ENCODE assay signal across 28 mouse cellular contexts in the genomic region with DNA sequence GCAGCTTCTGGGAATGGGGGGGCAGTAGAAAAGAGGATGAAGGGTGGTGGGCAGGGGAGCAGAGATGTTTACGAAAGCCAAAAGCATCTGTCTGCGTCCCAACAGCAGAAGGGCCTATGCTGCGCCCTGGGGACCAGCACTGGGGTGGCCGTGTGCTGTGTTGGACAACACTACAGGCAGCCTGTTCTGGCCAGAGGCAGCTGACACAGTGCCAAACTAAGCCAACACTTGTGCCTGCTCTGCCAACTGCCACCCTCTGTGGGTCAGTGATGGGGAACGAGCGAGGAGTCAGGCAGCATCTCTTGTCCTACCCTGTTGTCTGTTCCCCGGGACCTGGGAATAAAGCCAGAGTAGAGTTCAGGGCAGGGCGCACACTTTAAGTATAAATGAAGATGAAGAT.
DNase-seq lines count a peak whose midpoint lies in the region; ATAC-seq lines count a peak whose summit lies in the region.
"Had no signal": no experiment of that assay in that cellular context is flagged by ENCODE, and none has a peak within 500 bp of the region (broad histone marks: within the 10 kb centered on the region; RNA-seq: fewer than 3 reads in every experiment).

No protein-coding gene starts in this region.

- peak; percentile 32; the same call in 1 of the 2 replicates for ATAC-seq in hindbrain, embryonic 15.5 days (ENCODE audit: low FRiP score, low read depth)
- ATAC-seq in hindbrain, embryonic 11.5 days (ENCODE audit: low FRiP score), result no peak
- ATAC-seq in midbrain, embryonic 13.5 days, result peak; percentile 47; the same call in 1 of the 2 replicates
- ATAC-seq in midbrain, embryonic 14.5 days (ENCODE audit: low FRiP score, low TSS enrichment), result no peak
- ATAC-seq: CD4-positive, CD25-positive, alpha-beta regulatory T cell, adult 4 months; liver, postnatal 0 days; lung, postnatal 0 days had no signal

- no peaks in the 10 kb centered on the region for H3K9me3 ChIP-seq in hindbrain, embryonic 15.5 days
- H3K9me3 ChIP-seq in hindbrain, embryonic 11.5 days (ENCODE audit: control insufficient read depth, low read length), result no peaks in the 10 kb centered on the region
- H3K9me3 ChIP-seq in midbrain, embryonic 13.5 days, result no peaks in the 10 kb centered on the region
- no peaks in the 10 kb centered on the region for H3K9me3 ChIP-seq in midbrain, embryonic 14.5 days (ENCODE audit: control insufficient read depth, low read length)
- H3K9me3 ChIP-seq: embryonic facial prominence, embryonic 13.5 days; forebrain, embryonic 13.5 days; heart, embryonic 13.5 days; kidney, embryonic 15.5 days; limb, embryonic 12.5 days; neural tube, embryonic 12.5 days; stomach, embryonic 15.5 days had no signal

- H3K27me3 ChIP-seq in hindbrain, embryonic 15.5 days, result peaks cover 5% of the 10 kb centered on the region; the same call in 1 of the 2 replicates
- no peaks in the 10 kb centered on the region for H3K27me3 ChIP-seq in hindbrain, embryonic 11.5 days (ENCODE audit: control insufficient read depth, insufficient read depth, low read length)
- H3K27me3 ChIP-seq in midbrain, embryonic 13.5 days, result no peaks in the 10 kb centered on the region
- no peaks in the 10 kb centered on the region for H3K27me3 ChIP-seq in midbrain, embryonic 14.5 days (ENCODE audit: control insufficient read depth, insufficient read depth, low read length)
- H3K27me3 ChIP-seq: forebrain, embryonic 13.5 days; neural tube, embryonic 12.5 days; stomach, embryonic 15.5 days had no signal

- 0 out of 2 replicates have a peak, but pooled peaks cover 3% of the 10 kb centered on the region for H3K4me1 ChIP-seq in hindbrain, embryonic 15.5 days (replicated peaks)
- no peaks in the 10 kb centered on the region for H3K4me1 ChIP-seq in hindbrain, embryonic 11.5 days (replicated peaks; ENCODE audit: control insufficient read depth, insufficient read depth, low read length)
- 0 out of 2 replicates have a peak, but pooled peaks cover 2% of the 10 kb centered on the region for H3K4me1 ChIP-seq in midbrain, embryonic 13.5 days (replicated peaks)
- no peaks in the 10 kb centered on the region for H3K4me1 ChIP-seq in midbrain, embryonic 14.5 days (ENCODE audit: control insufficient read depth, insufficient read depth, low read length)
- H3K4me1 ChIP-seq: embryonic facial prominence, embryonic 13.5 days; heart, embryonic 13.5 days; kidney, embryonic 15.5 days; limb, embryonic 12.5 days; neural tube, embryonic 12.5 days; stomach, embryonic 15.5 days had no signal

- 73% methylated on average over 8 of the region's 8 CpGs for WGBS in hindbrain, embryonic 15.5 days
- 95% methylated on average over 8 of the region's 8 CpGs for WGBS in hindbrain, embryonic 11.5 days
- WGBS in midbrain, embryonic 13.5 days, result 91% methylated on average over 8 of the region's 8 CpGs
- 89% methylated on average over 8 of the region's 8 CpGs for WGBS in midbrain, embryonic 14.5 days

- DNase-seq in cerebellum, adult 18-20 months, result peak; percentile 26 to 32
- DNase-seq in cerebellum, adult 11 months, result no peak
- DNase-seq in hindbrain, embryonic 11.5 days (ENCODE audit: low spot score), result no peak
- no peak for DNase-seq in midbrain, embryonic 14.5 days
- DNase-seq in brain, adult 2 months (ENCODE audit: low read depth, low spot score), result peak; percentile 72
- DNase-seq in adrenal gland, adult 18-20 months (ENCODE audit: low spot score in 2 of 2), result no peak
- DNase-seq: adrenal gland, postnatal 36 days; embryo, embryonic 11 days; gastrocnemius, postnatal 25 days; heart, adult 2 months; heart, postnatal 14 days; kidney, adult 11 months; kidney, postnatal 36 days; liver, postnatal 0 days; thymus, postnatal 36 days had no signal

- no peak overlapping the region for H3K4me2 ChIP-seq in hindbrain, embryonic 15.5 days
- no peak overlapping the region for H3K4me2 ChIP-seq in hindbrain, embryonic 11.5 days (replicated peaks; ENCODE audit: low read depth, low read length)
- no peak overlapping the region for H3K4me2 ChIP-seq in midbrain, embryonic 13.5 days (replicated peaks)
- no peak overlapping the region for H3K4me2 ChIP-seq in midbrain, embryonic 14.5 days (ENCODE audit: low read length)
- H3K4me2 ChIP-seq: embryonic facial prominence, embryonic 13.5 days; forebrain, embryonic 13.5 days; heart, embryonic 13.5 days; kidney, embryonic 15.5 days; limb, embryonic 12.5 days; liver, embryonic 11.5 days; neural tube, embryonic 12.5 days; stomach, embryonic 15.5 days had no signal

- H3K27ac ChIP-seq in hindbrain, embryonic 15.5 days (replicated peaks), result no peak overlapping the region
- no peak overlapping the region for H3K27ac ChIP-seq in hindbrain, embryonic 11.5 days (ENCODE audit: low read depth, low read length)
- no peak overlapping the region for H3K27ac ChIP-seq in midbrain, embryonic 13.5 days
- no peak overlapping the region for H3K27ac ChIP-seq in midbrain, embryonic 14.5 days (replicated peaks; ENCODE audit: low read depth, low read length)
- H3K27ac ChIP-seq: embryonic facial prominence, embryonic 13.5 days; forebrain, embryonic 13.5 days; heart, adult 2 months; heart, embryonic 13.5 days; kidney, embryonic 15.5 days; limb, embryonic 12.5 days; macrophage; neural tube, embryonic 12.5 days; stomach, embryonic 15.5 days had no signal

- no peak overlapping the region for H3K4me3 ChIP-seq in hindbrain, embryonic 15.5 days
- H3K4me3 ChIP-seq in hindbrain, embryonic 11.5 days (ENCODE audit: low read depth, low read length), result no peak overlapping the region
- no peak overlapping the region for H3K4me3 ChIP-seq in midbrain, embryonic 13.5 days (replicated peaks)
- H3K4me3 ChIP-seq in midbrain, embryonic 14.5 days (replicated peaks; ENCODE audit: low read depth, low read length), result no peak overlapping the region
- H3K4me3 ChIP-seq: embryonic facial prominence, embryonic 13.5 days; forebrain, embryonic 13.5 days; heart, adult 2 months; heart, embryonic 13.5 days; kidney, embryonic 15.5 days; limb, embryonic 12.5 days; neural tube, embryonic 12.5 days; stomach, embryonic 15.5 days had no signal

- no peak overlapping the region for H3K9ac ChIP-seq in hindbrain, embryonic 15.5 days
- no peak overlapping the region for H3K9ac ChIP-seq in hindbrain, embryonic 11.5 days (ENCODE audit: low read depth, low read length)
- no peak overlapping the region for H3K9ac ChIP-seq in midbrain, embryonic 13.5 days (replicated peaks)
- H3K9ac ChIP-seq in midbrain, embryonic 14.5 days (replicated peaks; ENCODE audit: low read length), result no peak overlapping the region
- H3K9ac ChIP-seq: embryonic facial prominence, embryonic 13.5 days; forebrain, embryonic 13.5 days; heart, embryonic 13.5 days; kidney, embryonic 15.5 days; limb, embryonic 12.5 days; liver, postnatal 0 days; neural tube, embryonic 12.5 days; stomach, embryonic 15.5 days had no signal

- no peaks in the 10 kb centered on the region for H3K36me3 ChIP-seq in hindbrain, embryonic 15.5 days
- no peaks in the 10 kb centered on the region for H3K36me3 ChIP-seq in hindbrain, embryonic 11.5 days (ENCODE audit: control insufficient read depth, insufficient read depth, low read length)
- no peaks in the 10 kb centered on the region for H3K36me3 ChIP-seq in midbrain, embryonic 13.5 days
- H3K36me3 ChIP-seq in midbrain, embryonic 14.5 days (ENCODE audit: control insufficient read depth, insufficient read depth, low read length), result no peaks in the 10 kb centered on the region
- H3K36me3 ChIP-seq: embryonic facial prominence, embryonic 13.5 days; heart, embryonic 13.5 days; kidney, embryonic 15.5 days; limb, embryonic 12.5 days; neural tube, embryonic 12.5 days; stomach, embryonic 15.5 days had no signal

Comparison
In these comparisons a context has a peak if more than half of its experiments do, and no peak if none do; other contexts are left out.
1. DNase-seq: peak in cerebellum, adult 18-20 months (2 of 2) and brain, adult 2 months (single experiment); none in cerebellum, adult 11 months (single experiment), hindbrain, embryonic 11.5 days (single experiment), midbrain, embryonic 14.5 days (single experiment) and adrenal gland, adult 18-20 months (0 of 2).
2. ATAC-seq: peak in hindbrain, embryonic 15.5 days (single experiment) and midbrain, embryonic 13.5 days (single experiment); none in hindbrain, embryonic 11.5 days (single experiment) and midbrain, embryonic 14.5 days (single experiment).